Mouse (Mus musculus) frontal cortex, postnatal 10 days (tissue): ENCODE measurements around the gene Gm13691.
"Not testable (repeated sequence)": the region's sequence is repeated elsewhere in the genome, so short reads cannot be mapped to it uniquely, and the experiment has no call there.

Experiments used
- DNase-seq, 2 experiments: peaks; one replicate each; pipeline ENCODE4 v3.0.0; 2022; ENCODE audit warnings: low spot score in 2 of 2, mixed read lengths in 1 of 2

Gm13691 gene

DNA sequence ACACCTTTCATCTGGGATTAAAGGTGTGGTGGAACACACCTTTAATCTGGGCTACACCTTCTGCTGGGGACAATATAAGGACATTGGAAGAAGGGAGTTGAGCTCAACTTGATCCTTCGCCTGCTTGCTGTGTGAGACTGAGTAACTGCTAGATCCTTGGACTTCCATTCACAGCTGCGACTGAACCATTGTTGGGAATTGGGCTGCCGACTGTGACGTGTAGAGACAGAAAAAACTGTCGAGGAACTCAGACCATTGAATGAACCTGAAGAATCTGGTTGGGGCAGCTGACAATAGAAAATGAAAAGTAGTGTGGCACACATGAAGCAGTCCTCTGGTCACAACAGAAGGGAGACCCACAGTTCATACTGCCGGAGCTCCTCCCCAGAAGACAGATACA, at the start of gene Gm13691:
Gene Gm13691, plus strand, starts transcription at position 301 of the 400 bp plus-strand sequence.
- DNase-seq: not testable (repeated sequence)

DNA sequence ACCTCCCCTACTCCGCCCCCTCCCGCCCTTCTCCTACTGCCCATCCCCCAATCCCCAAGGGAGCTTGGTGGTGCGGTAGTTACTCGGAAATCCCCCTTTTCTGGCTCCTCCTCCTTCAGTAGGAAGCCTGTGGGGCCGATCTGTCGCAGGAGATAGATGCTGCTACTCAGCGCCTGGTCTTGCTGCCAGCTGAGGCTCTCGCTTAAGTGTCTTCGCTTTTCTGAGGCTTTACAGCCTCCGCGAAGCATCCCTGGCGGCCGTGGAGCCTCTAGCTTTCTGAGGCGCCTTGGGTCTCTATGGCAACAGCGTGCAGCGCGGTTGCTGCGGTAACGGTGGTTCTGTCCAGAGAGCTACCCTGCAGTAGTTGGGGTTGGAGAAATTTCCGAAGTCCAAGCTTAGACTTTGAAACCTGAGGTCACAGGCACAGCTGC, 49.4 kb upstream of the Gm13691 start, which contains the start of gene Zswim2:
Gene Zswim2, minus strand, starts transcription at position 298 of the 431 bp plus-strand sequence.
- peak; percentile 78 to 83 for DNase-seq

DNA sequence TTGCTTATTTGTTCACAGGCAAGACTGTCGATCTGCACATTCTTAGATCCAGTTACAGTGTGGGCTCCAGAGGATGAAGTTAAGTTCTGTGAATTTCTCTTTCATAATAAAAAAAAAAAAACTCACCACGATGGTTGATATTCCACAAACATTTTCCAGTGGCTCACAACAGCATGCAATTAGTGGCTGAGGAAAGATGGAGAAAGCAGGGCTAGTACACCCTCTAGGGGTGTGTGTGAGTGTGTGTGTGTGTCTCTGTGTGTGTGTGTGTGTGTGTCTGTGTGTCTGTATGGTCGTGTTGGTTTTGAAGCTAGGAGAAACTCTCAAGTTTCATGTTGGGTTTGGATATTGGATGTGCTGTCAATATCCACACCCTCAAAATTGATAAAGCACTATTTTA, 49.0 kb upstream of the Gm13691 start:
- no peak for DNase-seq

DNA sequence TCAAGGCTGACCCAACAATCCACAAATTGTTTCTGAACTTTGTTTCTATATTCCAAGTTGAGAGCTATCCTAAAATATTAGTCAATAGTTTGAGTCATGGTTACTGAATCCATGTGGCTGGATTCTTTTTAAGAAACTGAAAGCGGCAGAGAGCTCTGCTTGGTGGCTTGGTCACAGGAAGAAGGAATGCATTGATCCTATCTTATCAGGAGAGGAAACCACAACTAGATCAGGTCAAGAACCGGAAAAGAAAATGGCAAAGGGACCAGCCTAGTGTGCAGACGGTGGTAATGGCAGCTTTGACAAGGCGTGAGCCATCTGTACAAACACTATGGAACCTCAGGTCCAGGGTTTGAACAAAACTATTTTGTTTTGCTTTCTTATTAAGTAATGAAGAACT, 48.6 kb upstream of the Gm13691 start:
- no peak for DNase-seq

DNA sequence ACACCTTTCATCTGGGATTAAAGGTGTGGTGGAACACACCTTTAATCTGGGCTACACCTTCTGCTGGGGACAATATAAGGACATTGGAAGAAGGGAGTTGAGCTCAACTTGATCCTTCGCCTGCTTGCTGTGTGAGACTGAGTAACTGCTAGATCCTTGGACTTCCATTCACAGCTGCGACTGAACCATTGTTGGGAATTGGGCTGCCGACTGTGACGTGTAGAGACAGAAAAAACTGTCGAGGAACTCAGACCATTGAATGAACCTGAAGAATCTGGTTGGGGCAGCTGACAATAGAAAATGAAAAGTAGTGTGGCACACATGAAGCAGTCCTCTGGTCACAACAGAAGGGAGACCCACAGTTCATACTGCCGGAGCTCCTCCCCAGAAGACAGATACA, 35.0 kb upstream of the Gm13691 start, which contains the start of gene Gm13698:
Gene Gm13698, plus strand, starts transcription at position 301 of the 400 bp plus-strand sequence.
- not testable (repeated sequence) for DNase-seq

DNA sequence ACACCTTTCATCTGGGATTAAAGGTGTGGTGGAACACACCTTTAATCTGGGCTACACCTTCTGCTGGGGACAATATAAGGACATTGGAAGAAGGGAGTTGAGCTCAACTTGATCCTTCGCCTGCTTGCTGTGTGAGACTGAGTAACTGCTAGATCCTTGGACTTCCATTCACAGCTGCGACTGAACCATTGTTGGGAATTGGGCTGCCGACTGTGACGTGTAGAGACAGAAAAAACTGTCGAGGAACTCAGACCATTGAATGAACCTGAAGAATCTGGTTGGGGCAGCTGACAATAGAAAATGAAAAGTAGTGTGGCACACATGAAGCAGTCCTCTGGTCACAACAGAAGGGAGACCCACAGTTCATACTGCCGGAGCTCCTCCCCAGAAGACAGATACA, 29.1 kb upstream of the Gm13691 start, which contains the start of gene Gm13693:
Gene Gm13693, plus strand, starts transcription at position 301 of the 400 bp plus-strand sequence.
- not testable (repeated sequence) for DNase-seq

DNA sequence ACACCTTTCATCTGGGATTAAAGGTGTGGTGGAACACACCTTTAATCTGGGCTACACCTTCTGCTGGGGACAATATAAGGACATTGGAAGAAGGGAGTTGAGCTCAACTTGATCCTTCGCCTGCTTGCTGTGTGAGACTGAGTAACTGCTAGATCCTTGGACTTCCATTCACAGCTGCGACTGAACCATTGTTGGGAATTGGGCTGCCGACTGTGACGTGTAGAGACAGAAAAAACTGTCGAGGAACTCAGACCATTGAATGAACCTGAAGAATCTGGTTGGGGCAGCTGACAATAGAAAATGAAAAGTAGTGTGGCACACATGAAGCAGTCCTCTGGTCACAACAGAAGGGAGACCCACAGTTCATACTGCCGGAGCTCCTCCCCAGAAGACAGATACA, 23.3 kb upstream of the Gm13691 start, which contains the start of gene Gm13695:
Gene Gm13695, plus strand, starts transcription at position 301 of the 400 bp plus-strand sequence.
- DNase-seq: not testable (repeated sequence)

DNA sequence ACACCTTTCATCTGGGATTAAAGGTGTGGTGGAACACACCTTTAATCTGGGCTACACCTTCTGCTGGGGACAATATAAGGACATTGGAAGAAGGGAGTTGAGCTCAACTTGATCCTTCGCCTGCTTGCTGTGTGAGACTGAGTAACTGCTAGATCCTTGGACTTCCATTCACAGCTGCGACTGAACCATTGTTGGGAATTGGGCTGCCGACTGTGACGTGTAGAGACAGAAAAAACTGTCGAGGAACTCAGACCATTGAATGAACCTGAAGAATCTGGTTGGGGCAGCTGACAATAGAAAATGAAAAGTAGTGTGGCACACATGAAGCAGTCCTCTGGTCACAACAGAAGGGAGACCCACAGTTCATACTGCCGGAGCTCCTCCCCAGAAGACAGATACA, 17.5 kb upstream of the Gm13691 start, which contains the start of gene Gm13696:
Gene Gm13696, plus strand, starts transcription at position 301 of the 400 bp plus-strand sequence.
- DNase-seq: not testable (repeated sequence)

DNA sequence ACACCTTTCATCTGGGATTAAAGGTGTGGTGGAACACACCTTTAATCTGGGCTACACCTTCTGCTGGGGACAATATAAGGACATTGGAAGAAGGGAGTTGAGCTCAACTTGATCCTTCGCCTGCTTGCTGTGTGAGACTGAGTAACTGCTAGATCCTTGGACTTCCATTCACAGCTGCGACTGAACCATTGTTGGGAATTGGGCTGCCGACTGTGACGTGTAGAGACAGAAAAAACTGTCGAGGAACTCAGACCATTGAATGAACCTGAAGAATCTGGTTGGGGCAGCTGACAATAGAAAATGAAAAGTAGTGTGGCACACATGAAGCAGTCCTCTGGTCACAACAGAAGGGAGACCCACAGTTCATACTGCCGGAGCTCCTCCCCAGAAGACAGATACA, 11.7 kb upstream of the Gm13691 start, which contains the start of gene Gm13694:
Gene Gm13694, plus strand, starts transcription at position 301 of the 400 bp plus-strand sequence.
- DNase-seq: not testable (repeated sequence)

DNA sequence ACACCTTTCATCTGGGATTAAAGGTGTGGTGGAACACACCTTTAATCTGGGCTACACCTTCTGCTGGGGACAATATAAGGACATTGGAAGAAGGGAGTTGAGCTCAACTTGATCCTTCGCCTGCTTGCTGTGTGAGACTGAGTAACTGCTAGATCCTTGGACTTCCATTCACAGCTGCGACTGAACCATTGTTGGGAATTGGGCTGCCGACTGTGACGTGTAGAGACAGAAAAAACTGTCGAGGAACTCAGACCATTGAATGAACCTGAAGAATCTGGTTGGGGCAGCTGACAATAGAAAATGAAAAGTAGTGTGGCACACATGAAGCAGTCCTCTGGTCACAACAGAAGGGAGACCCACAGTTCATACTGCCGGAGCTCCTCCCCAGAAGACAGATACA, 5.9 kb upstream of the Gm13691 start, which contains the start of gene Gm13697:
Gene Gm13697, plus strand, starts transcription at position 301 of the 400 bp plus-strand sequence.
- not testable (repeated sequence) for DNase-seq

DNA sequence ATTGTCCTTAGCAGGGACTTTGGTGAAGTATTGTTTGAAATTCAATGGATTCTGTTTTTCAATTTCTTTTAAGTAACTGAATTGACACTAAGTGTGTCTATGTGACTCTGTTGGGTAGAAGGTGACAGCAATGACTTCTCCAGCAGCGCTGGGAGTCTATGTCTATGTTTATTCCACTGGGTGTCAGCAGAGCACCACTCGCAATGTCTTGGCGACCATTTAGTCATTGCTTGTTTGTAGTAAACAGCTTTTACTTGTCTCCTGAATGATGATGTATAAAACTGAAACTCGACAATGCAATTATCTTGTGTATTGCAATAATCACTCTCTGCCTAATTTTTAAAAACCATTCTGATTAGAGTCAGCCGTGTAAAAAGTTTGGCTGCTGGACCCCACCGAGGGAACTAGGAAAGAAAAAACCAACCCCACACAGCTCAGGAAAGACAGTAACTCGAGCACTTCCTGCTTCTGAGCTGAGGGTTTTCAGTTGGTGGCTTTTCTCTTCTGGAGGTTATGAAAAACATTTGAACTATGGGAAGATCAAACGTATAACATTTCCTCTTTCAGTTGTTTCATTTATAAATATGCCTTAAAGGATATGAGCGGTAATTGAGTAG, 3.4 kb downstream of the Gm13691 start:
- not testable (repeated sequence) for DNase-seq

DNA sequence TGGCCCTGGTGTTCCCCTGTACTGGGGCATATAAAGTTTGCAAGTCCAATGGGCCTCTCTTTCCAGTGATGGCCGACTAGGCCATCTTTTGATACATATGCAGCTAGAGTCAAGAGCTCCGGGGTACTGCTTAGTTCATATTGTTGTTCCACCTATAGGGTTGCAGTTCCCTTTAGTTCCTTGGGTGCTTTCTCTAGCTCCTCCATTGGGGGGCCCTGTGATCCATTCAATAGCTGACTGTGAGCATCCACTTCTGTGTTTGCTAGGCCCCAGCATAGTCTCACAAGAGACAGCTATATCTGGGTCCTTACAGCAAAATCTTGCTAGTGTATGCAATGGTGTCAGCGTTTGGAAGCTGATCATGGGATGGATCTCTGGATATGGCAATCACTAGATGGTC, 4.2 kb downstream of the Gm13691 start:
- not testable (repeated sequence) for DNase-seq

DNA sequence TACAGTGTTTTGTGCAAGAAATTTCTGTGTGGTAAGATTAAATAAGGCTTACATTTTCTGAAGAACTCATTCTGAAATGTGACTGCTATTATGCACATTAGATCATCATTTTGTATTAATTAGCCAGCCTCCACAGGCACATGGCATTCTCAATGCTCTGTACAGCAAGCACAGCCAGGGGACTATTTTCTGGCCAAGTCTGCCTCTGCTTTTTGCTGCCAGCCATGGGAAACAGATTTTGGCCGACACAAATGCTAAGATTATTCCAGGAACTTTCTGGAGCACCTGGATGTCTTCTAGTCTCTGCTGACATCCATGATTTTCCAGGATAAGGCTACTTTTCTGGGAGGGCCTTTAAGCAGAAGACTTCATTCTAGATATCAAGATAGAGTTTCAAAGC, 18.6 kb downstream of the Gm13691 start:
- no peak for DNase-seq

DNA sequence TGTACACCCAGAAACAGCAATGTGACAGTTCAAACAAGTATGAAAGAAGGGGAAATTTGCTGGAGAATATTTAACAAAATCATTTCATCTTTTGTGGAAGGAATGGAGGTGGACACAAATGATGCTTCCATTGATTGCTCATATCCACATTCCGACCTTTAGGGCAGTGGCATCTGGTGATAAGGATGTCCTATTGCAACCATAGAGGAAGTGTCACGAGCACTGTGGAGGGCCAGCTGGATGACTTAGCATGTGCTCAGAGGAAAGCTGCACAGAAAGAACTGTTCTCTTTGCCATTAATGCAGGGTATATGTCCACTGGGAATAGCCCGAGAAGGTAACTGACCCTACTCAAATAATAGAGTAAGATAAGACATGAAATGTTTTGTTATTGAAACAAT, 19.5 kb downstream of the Gm13691 start:
- DNase-seq: no peak

DNA sequence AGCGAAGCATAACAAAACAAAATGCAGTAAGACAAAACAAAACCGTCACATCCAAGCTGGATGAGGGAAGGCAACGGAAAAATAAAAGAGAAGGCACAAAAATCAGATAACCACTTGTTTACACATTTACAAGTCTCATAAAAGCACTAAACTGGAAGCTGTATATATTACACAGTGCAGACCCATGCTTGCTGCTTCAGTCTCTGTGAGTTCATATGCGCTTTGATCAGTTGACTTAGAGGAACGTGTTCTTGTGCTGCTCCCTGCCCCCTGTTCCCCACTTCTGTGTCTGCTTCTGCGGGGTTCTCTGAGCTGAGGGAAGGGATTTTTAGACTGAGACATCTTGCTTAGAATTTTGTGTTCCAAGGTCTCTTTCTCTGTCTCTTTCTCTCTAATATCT, 24.2 kb downstream of the Gm13691 start:
- no peak for DNase-seq

DNA sequence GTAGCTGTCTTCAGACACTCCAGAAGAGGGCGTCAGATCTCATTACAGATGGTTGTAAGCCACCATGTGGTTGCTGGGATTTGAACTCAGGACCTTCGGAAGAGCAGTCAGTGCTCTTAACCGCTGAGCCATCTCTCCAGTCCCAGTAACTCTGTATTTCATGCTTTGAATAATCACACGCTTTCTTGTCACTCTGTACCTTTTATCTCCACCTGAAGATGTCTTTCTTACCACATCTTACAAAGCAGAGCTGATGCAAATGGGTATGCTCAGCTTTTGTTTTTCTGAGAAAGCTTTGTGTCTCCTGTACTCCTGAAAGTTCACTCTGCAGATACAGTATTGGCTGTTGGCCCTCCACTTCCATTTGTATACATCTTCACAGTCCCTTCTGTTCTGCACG, 25.9 kb downstream of the Gm13691 start:
- not testable (repeated sequence) for DNase-seq

DNA sequence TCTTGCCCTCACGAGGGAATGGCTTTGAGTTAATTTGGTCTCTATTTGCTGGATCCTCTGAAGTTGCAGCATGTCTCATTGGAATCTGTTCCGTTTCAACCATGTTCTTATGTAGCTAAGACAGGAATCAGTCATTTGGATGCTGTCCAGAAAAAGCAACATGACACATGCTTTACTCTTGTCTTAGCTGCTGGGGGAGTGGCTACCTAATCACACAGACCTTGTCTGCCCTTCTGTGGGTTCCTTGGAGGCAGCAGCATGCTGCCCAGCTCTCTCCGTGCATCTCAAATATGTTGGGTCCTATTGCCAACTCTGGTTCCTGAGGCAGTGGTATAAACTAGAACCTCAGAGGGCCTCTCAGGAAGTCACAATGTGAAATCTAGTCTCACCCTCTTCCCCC, 28.0 kb downstream of the Gm13691 start:
- DNase-seq: no peak

DNA sequence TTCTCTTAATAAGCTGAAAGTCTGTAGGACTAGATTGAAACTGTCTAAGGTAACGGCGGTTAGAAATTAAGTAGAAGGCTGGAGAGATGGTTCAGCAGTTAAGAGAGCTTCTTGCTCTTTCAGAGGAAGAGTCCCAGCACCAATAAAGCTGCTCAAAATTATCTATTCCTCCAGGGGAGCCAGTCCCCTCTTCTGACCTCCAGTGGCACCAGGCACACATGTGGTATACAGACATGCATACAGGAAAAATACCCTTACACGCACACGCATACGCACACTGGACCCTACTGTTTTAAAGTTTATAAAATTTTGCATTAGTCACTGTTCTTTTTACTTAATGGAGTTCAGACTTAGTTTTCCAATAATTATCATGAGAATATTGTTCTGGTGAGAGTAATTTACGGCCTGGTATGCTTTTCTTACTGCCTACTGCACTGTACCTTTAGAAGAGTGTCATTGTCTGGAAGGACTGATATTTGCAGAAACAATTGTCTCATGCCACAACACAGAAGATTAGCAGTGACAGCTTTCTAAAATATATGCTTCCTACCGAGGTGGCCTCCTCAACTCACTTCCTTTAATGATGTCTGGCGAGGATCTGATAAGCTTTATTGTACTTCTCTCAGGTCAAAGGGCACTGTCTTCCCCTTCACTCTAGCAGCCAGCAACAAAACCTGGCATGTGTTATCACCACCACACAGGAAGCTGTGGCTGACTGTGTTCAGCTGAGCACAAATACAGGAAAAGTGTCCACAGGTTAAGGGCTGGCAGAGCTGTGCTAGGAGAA, 29.4 kb downstream of the Gm13691 start:
- DNase-seq: no peak

DNA sequence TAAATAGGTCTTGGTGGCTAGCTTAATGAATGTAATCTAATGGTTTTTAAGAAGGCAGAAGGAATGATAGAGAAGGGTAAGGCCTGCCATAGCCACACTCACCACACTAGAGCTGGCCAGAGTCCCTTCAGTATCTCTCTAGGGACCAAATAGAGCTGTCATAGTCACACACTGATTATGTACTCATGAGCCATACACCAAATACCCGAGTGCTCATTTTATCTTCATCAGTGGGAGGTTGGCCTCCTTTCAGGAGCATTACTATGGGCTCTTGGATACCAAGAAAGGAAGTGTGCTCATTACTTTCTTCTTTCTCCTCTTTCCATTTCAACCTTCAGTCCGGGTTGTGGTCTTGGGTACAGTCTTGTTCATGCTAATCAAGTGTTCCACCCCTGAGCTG, 31.6 kb downstream of the Gm13691 start:
- DNase-seq: no peak

DNA sequence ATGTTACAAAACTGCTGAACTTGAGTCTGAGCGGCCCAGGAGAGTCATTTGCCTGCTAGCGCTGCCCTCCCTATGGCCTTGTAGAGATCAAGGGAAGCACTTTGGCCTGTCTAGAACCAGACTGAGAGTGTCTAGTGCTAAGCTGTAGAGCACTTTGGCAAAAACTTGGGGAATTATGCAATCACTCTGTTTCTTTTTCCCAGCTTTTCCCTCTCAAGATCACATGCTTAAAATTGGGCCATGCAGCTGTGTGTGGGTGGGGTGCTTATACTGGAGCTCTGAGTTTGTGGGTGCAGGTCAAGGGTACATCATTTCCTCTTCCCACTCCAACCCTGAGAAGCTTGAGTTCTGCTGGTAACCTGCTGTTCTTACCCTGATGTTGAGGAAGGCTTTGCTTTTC, 32.6 kb downstream of the Gm13691 start:
- no peak for DNase-seq

DNA sequence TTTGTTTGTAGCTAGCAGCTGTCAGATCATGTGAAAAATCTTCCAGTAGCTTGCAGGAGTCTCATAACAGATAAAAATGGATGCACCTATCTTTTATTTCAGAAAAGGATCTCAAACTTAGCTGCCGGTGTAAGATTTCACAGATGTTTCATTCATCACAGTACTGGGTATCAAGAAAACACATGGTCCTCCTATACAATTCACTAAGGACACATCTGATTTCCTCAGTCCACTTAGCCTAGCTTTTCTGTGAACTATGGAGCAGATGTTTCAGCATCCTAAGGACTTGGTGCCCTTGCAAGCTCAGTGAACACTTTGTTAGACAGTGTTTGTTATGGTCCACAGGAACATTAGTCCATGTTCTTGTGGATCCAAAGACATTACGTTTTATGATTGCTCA, 33.0 kb downstream of the Gm13691 start:
- DNase-seq: no peak

DNA sequence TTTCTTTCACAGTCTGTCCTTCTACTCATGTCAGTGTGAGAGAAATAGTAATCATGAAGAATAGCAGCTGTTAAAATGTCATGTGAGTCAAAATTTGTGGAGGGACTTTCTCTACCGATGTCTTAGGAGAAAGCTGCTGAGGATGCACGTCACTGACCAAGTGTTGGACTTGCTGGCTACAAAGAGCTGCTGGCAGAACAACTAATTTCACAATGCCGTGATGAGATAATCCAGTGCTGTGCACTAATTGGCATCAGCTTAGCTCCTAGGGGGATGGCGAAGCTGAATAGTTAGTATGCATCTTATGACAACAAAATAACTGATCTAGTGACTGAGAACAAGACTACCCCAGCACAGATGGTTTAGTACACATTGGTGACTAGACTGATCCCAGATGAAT, 34.9 kb downstream of the Gm13691 start:
- DNase-seq: no peak
